Mouse (Mus musculus): ENCODE measurements around the gene 4933407L21Rik.

- TF ChIP-seq POLR2A (IDR thresholded peaks at IDR 0.05; ENCODE audit: insufficient read depth, low read depth, low read length), result no peak
- TF ChIP-seq CTCF (IDR thresholded peaks at IDR 0.05; ENCODE audit: insufficient read depth, low read depth, low read length), result no peak
Measured at GRCm38 (mm10) chr1:85928688-85929065, 394 bp downstream of the 4933407L21Rik start.

All from olfactory bulb, adult 2 months (tissue).